Mouse (Mus musculus) myocyte (in vitro differentiated cells): ENCODE results near the gene Endou.

Experiments
- MYOD1 ChIP-seq, 3 experiments: IDR thresholded peaks; one replicate each; pipeline ENCODE4 v1.6.1; 2011; ENCODE audit warnings: control low read depth in 2 of 3, low read depth in 2 of 3, mild to moderate bottlenecking in 2 of 3, moderate library complexity in 1 of 3; ENCODE audit not compliant: insufficient read length in 2 of 3, control insufficient read depth in 1 of 3
- MYOG ChIP-seq, 3 experiments: IDR thresholded peaks; one replicate each; pipeline ENCODE4 v1.6.1; 2011; ENCODE audit warnings: control low read depth in 2 of 3, low read depth in 2 of 3, mild to moderate bottlenecking in 2 of 3; ENCODE audit not compliant: insufficient read length in 2 of 3, control insufficient read depth in 1 of 3, insufficient read depth in 1 of 3
- POLR2A ChIP-seq: IDR thresholded peaks from one replicate; pipeline ENCODE4 v1.6.1; 2011; ENCODE audit warnings: low read depth, mild to moderate bottlenecking, control low read depth, moderate library complexity; ENCODE audit not compliant: insufficient read length
- POLR2AphosphoS2 ChIP-seq: IDR thresholded peaks from one replicate; pipeline ENCODE4 v1.6.1; 2011; ENCODE audit warnings: low read depth, control low read depth; ENCODE audit not compliant: insufficient read length
- REST ChIP-seq: IDR thresholded peaks from one replicate; pipeline ENCODE4 v1.6.1; 2011; ENCODE audit warnings: mild to moderate bottlenecking, control low read depth, moderate library complexity; ENCODE audit not compliant: insufficient read depth, insufficient read length

GRCm38 (mm10) chr15:97725198-97725785 lies 5.8 kb downstream of the Endou start:
- TF ChIP-seq POLR2A, result no peak
- TF ChIP-seq MYOD1 (IDR thresholded peaks at IDR 0.05; ENCODE audit: control insufficient read depth in 1 of 3, insufficient read length in 2 of 3, low read depth in 2 of 3), result no peak
- no peak for TF ChIP-seq REST
- TF ChIP-seq POLR2AphosphoS2, result no peak
- TF ChIP-seq MYOG (IDR thresholded peaks at IDR 0.05; ENCODE audit: control insufficient read depth in 1 of 3, insufficient read depth in 1 of 3, insufficient read length in 2 of 3, low read depth in 2 of 3), result no peak
